Mouse (Mus musculus) myocyte (in vitro differentiated cells): ENCODE results near the gene Med24. TPM values are rescaled to one million over a fixed set of nuclear protein-coding genes. Genes with fewer than 3 reads are reported as not detected.
"Not testable (repeated sequence)": the region's sequence is repeated elsewhere in the genome, so short reads cannot be mapped to it uniquely, and the experiment has no call there.

ENCODE experiments used
- H3K27me3 ChIP-seq: one replicate; pipeline ENCODE4 v1.6.1; 2011; ENCODE audit not compliant: control insufficient read depth, insufficient read depth, insufficient read length
- H3K36me3 ChIP-seq: one replicate; pipeline ENCODE4 v1.6.1; 2011; ENCODE audit not compliant: control insufficient read depth, insufficient read depth
- H3K4me2 ChIP-seq: one replicate; pipeline ENCODE4 v1.6.1; 2011; ENCODE audit warnings: low read depth, control low read depth
- H3K4me3 ChIP-seq: one replicate; pipeline ENCODE4 v1.5.1; 2011; ENCODE audit warnings: mild to moderate bottlenecking, control low read depth, moderate library complexity
- H3K79me2 ChIP-seq: one replicate; pipeline ENCODE4 v1.6.1; 2011; ENCODE audit not compliant: control insufficient read depth, insufficient read depth
- H3ac ChIP-seq: one replicate; pipeline ENCODE4 v1.6.1; 2011; ENCODE audit not compliant: control insufficient read depth, insufficient read length
- CEBPB ChIP-seq: IDR thresholded peaks from 2 replicates; pipeline ENCODE4 v1.6.1; 2011; ENCODE audit warnings: mild to moderate bottlenecking, moderate library complexity; ENCODE audit not compliant: poor library complexity, insufficient read depth, severe bottlenecking
- E2F4 ChIP-seq: IDR thresholded peaks from one replicate; pipeline ENCODE4 v1.6.1; 2011; ENCODE audit warnings: mild to moderate bottlenecking, control low read depth, moderate library complexity; ENCODE audit not compliant: insufficient read depth
- MAX ChIP-seq: IDR thresholded peaks from one replicate; pipeline ENCODE4 v1.6.1; 2011; ENCODE audit warnings: low read depth, mild to moderate bottlenecking, control low read depth
- MYOD1 ChIP-seq, 3 experiments: IDR thresholded peaks; one replicate each; pipeline ENCODE4 v1.6.1; 2011; ENCODE audit warnings: control low read depth in 2 of 3, low read depth in 2 of 3, mild to moderate bottlenecking in 2 of 3, moderate library complexity in 1 of 3; ENCODE audit not compliant: insufficient read length in 2 of 3, control insufficient read depth in 1 of 3
- MYOG ChIP-seq, 3 experiments: IDR thresholded peaks; one replicate each; pipeline ENCODE4 v1.6.1; 2011; ENCODE audit warnings: control low read depth in 2 of 3, low read depth in 2 of 3, mild to moderate bottlenecking in 2 of 3; ENCODE audit not compliant: insufficient read length in 2 of 3, control insufficient read depth in 1 of 3, insufficient read depth in 1 of 3
- POLR2A ChIP-seq: IDR thresholded peaks from one replicate; pipeline ENCODE4 v1.6.1; 2011; ENCODE audit warnings: low read depth, mild to moderate bottlenecking, control low read depth, moderate library complexity; ENCODE audit not compliant: insufficient read length
- POLR2AphosphoS2 ChIP-seq: IDR thresholded peaks from one replicate; pipeline ENCODE4 v1.6.1; 2011; ENCODE audit warnings: low read depth, control low read depth; ENCODE audit not compliant: insufficient read length
- REST ChIP-seq: IDR thresholded peaks from one replicate; pipeline ENCODE4 v1.6.1; 2011; ENCODE audit warnings: mild to moderate bottlenecking, control low read depth, moderate library complexity; ENCODE audit not compliant: insufficient read depth, insufficient read length
- SRF ChIP-seq: IDR thresholded peaks from one replicate; pipeline ENCODE4 v1.6.1; 2011; ENCODE audit warnings: low read depth; ENCODE audit not compliant: control insufficient read depth, insufficient read length
- TCF12 ChIP-seq: IDR thresholded peaks from one replicate; pipeline ENCODE4 v1.6.1; 2011; ENCODE audit warnings: mild to moderate bottlenecking, control low read depth; ENCODE audit not compliant: poor library complexity, insufficient read depth, severe bottlenecking
- TCF3 ChIP-seq: IDR thresholded peaks from one replicate; pipeline ENCODE4 v1.6.1; 2011; ENCODE audit warnings: low read depth, control low read depth; ENCODE audit not compliant: insufficient read length
- USF1 ChIP-seq: IDR thresholded peaks from one replicate; pipeline ENCODE4 v1.6.1; 2011; ENCODE audit warnings: low read depth, mild to moderate bottlenecking, control low read depth, moderate library complexity
- polyA plus RNA-seq: library from polyadenylated mRNA; unstranded; fragments of >200 nt; fragmentation: generic; extraction: Trizol; gene quantifications from one replicate; pipeline ENCODE4 v1.2.1, GENCODE M21; 2012; ENCODE audit warnings: missing spikeins

The Med24 gene
- polyA plus RNA-seq, 1 experiment: 32.5 TPM

DNA sequence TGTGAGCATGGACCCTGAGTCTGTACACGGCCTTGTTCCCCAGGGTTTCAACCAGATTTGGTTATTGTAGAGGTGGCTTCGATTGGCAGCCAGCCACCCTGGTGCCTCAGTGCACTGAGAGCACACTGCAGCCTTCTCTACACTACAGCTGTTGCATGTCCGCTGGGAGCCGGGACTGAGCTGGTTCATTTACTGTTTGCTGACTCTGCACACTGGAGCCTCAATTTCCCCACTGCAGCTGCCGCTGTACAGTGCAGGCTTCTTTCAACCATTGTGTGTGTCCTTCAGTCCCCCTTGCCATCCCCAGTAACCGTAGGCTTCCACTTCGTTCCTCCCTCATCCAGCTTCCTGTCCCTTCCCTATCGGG lies 10.8 kb upstream of the Med24 start:
- TF ChIP-seq E2F4 (no peak), POLR2AphosphoS2 (no peak), TCF12 (no peak), MAX (no peak), MYOG (IDR thresholded peaks at IDR 0.05; ENCODE audit: control insufficient read depth in 1 of 3, insufficient read depth in 1 of 3, insufficient read length in 2 of 3, low read depth in 2 of 3) (peak in 1 of 3 experiments; percentile 43), REST (no peak), MYOD1 (IDR thresholded peaks at IDR 0.05; ENCODE audit: control insufficient read depth in 1 of 3, insufficient read length in 2 of 3, low read depth in 2 of 3) (peak in 1 of 3 experiments; percentile 23), USF1 (no peak), SRF (no peak), TCF3 (no peak), CEBPB (no peak), POLR2A (no peak)
- Histone ChIP-seq H3K79me2 (no peaks in the 10 kb centered on the region), H3K4me2 (peak overlapping the region; percentile 100), H3K36me3 (no peaks in the 10 kb centered on the region), H3ac (no peak overlapping the region), H3K27me3 (no peaks in the 10 kb centered on the region), H3K4me3 (peak overlapping the region; percentile 66)

DNA sequence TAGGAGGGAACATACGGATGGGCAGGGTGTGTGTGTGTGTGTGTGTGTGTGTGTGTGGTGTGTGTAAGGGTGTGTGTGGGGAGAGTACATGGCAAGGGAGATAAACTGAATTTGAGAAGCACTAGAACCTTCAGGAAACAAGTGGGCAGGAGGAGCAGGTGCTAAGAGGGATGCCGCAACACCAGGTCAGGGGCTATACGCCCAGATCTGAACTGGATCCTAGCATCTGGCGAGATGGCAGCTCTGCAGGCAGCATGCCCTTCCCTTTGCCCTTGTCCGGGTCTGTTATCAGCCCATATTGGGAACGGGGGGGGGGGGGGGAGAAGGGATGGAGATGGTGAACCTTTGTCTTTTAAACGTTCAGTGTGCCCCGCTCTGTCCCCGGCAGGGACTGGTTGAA lies 9.7 kb upstream of the Med24 start:
- TF ChIP-seq CEBPB (no peak), REST (no peak), SRF (no peak), POLR2AphosphoS2 (no peak), MYOG (IDR thresholded peaks at IDR 0.05; ENCODE audit: control insufficient read depth in 1 of 3, insufficient read depth in 1 of 3, insufficient read length in 2 of 3, low read depth in 2 of 3) (no peak), TCF12 (no peak), POLR2A (no peak), TCF3 (no peak), MAX (no peak), MYOD1 (IDR thresholded peaks at IDR 0.05; ENCODE audit: control insufficient read depth in 1 of 3, insufficient read length in 2 of 3, low read depth in 2 of 3) (no peak), E2F4 (no peak), USF1 (no peak)

DNA sequence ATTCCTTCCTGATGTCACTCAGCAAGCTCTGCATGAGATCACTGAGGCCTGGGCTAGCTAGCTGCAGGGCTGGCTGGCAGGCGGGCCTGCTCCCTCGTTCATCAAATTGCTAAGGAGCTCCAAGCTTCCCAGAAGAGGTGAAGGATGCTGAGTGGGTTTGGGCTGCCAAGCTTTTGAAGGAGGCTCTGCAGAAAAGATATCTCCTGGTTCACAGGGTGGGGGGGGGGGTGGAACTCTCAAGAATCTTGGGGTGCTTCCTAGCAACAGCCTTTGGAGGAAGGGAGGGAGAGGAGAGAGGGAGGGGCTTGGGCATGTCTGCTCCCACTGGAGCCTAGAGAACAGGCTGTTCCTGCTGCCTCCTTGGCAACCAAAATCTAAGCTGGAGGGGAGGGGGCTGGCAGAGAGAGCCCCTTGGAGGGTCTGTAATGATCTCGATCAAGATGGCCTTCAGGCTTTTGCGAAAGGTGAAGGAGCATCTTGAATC lies 9.2 kb upstream of the Med24 start:
- no peaks in the 10 kb centered on the region for H3K27me3 ChIP-seq
- TF ChIP-seq SRF: no peak
- no peak for TF ChIP-seq POLR2AphosphoS2
- TF ChIP-seq USF1: no peak
- TF ChIP-seq TCF3: no peak
- TF ChIP-seq MAX: no peak
- TF ChIP-seq E2F4: no peak
- no peak overlapping the region for H3K4me2 ChIP-seq

More for the DNA sequence above, 9.7 kb upstream of the Med24 start:
- Histone ChIP-seq H3K4me3 (no peak overlapping the region), H3K27me3 (no peaks in the 10 kb centered on the region), H3K36me3 (no peaks in the 10 kb centered on the region), H3ac (no peak overlapping the region), H3K4me2 (no peak overlapping the region), H3K79me2 (no peaks in the 10 kb centered on the region)

DNA sequence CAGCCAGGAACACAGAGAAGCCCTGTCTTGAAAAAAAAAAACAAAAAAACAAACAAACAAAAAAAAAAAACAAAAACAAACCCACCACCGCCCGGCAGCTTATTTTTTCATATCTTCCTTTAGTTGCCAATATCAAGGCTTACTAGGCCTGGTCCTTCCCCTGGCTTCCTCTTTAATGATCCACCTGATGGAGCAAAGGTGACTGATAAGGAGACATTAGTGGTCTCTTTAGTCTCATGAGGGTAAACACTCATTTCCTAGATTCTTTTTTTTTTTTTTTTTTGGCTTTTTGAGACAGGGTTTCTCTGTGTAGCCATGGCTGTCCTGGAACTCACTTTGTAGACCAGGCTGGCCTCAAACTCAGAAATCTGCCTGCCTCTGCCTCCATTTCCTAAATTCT lies 8.0 kb upstream of the Med24 start:
- not testable (repeated sequence) for H3ac ChIP-seq, H3K79me2 ChIP-seq, H3K27me3 ChIP-seq, H3K4me3 ChIP-seq, H3K36me3 ChIP-seq, H3K4me2 ChIP-seq

More for the DNA sequence above, 9.2 kb upstream of the Med24 start:
- no peak overlapping the region for H3ac ChIP-seq
- H3K36me3 ChIP-seq: no peaks in the 10 kb centered on the region
- H3K4me3 ChIP-seq: no peak overlapping the region
- H3K79me2 ChIP-seq: no peaks in the 10 kb centered on the region

DNA sequence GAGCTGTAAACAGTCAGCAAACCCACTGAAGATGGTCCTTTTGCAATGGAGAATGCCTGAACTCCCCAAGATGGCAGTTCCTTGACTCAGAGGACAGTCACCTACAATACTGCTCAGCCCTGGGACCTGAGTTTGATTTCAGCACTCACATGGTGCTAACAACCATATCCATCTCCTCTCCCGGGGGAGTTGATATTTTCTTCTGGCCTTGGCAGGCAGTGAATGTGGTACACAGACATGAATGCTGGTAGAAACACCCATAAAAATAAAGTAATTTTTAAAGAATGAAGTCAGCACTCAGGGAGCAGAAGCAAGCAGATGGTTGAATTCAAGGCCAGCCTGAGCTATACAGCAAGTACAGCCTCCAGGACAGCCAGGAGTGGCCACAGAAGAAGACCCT lies 6.9 kb upstream of the Med24 start:
- Histone ChIP-seq H3K4me3 (no peak overlapping the region), H3K36me3 (no peaks in the 10 kb centered on the region), H3K27me3 (no peaks in the 10 kb centered on the region), H3ac (no peak overlapping the region), H3K4me2 (no peak overlapping the region), H3K79me2 (no peaks in the 10 kb centered on the region)
- TF ChIP-seq MYOG (IDR thresholded peaks at IDR 0.05; ENCODE audit: control insufficient read depth in 1 of 3, insufficient read depth in 1 of 3, insufficient read length in 2 of 3, low read depth in 2 of 3) (no peak), MYOD1 (IDR thresholded peaks at IDR 0.05; ENCODE audit: control insufficient read depth in 1 of 3, insufficient read length in 2 of 3, low read depth in 2 of 3) (no peak), POLR2AphosphoS2 (no peak), SRF (no peak), TCF12 (no peak), E2F4 (no peak), CEBPB (no peak), USF1 (no peak), POLR2A (no peak), TCF3 (no peak), REST (no peak), MAX (no peak)
